Comparison of ENCODE assay signal across 9 mouse cellular contexts in genomic region chr5:24902835-24903234, GRCm38 (mm10).
DNase-seq lines count a peak whose midpoint lies in the region; ATAC-seq and TF ChIP-seq lines count a peak whose summit lies in the region.
"Had no signal": no experiment of that assay in that cellular context is flagged by ENCODE, and none has a peak within 500 bp of the region (broad histone marks: within the 10 kb centered on the region; RNA-seq: fewer than 3 reads in every experiment).

No protein-coding gene starts in this region.

- H3K9ac ChIP-seq in kidney, embryonic 14.5 days (ENCODE audit: low read depth, low read length) = no peak overlapping the region
- H3K9ac ChIP-seq: embryonic facial prominence, embryonic 13.5 days had no signal

- H3K4me2 ChIP-seq in kidney, embryonic 14.5 days (replicated peaks; ENCODE audit: low read depth, low read length) = no peak overlapping the region
- H3K4me2 ChIP-seq: embryonic facial prominence, embryonic 13.5 days had no signal

- no peak overlapping the region for H3K4me3 ChIP-seq in kidney, adult 2 months (ENCODE audit: insufficient read depth, low read depth, low read length)
- no peak overlapping the region for H3K4me3 ChIP-seq in kidney, embryonic 14.5 days (ENCODE audit: low read length)
- H3K4me3 ChIP-seq: embryonic facial prominence, embryonic 13.5 days had no signal

- no peak overlapping the region for H3K27ac ChIP-seq in kidney, adult 2 months (ENCODE audit: insufficient read depth, low read depth, low read length)
- no peak overlapping the region for H3K27ac ChIP-seq in kidney, embryonic 14.5 days (ENCODE audit: low read depth, low read length)
- H3K27ac ChIP-seq: embryonic facial prominence, embryonic 13.5 days had no signal

- ATAC-seq in kidney, embryonic 14.5 days (ENCODE audit: low FRiP score, low TSS enrichment) = no peak
- ATAC-seq in monocyte, adult 5-6 weeks (replicated peaks; ENCODE audit: insufficient number of reproducible peaks, low FRiP score, low TSS enrichment, poor library complexity, severe bottlenecking) = peak; percentile 59; the same call in 1 of the 2 replicates

- 0 out of 2 replicates have a peak, but pooled peaks cover 3% of the 10 kb centered on the region for H3K4me1 ChIP-seq in kidney, adult 2 months (ENCODE audit: control insufficient read depth, insufficient read depth, low read length)
- H3K4me1 ChIP-seq in kidney, embryonic 14.5 days (ENCODE audit: control insufficient read depth, insufficient read depth, low read length) = no peaks in the 10 kb centered on the region

- H3K9me3 ChIP-seq in kidney, embryonic 14.5 days (ENCODE audit: control insufficient read depth, low read length) = no peaks in the 10 kb centered on the region
- H3K9me3 ChIP-seq: embryonic facial prominence, embryonic 13.5 days had no signal

- H3K36me3 ChIP-seq in kidney, adult 2 months (ENCODE audit: control insufficient read depth, insufficient read depth, low read length) = no peaks in the 10 kb centered on the region
- peaks cover 3% of the 10 kb centered on the region; the same call in 1 of the 2 replicates for H3K36me3 ChIP-seq in kidney, embryonic 14.5 days (ENCODE audit: control insufficient read depth, insufficient read depth, low read length)

- 34% methylated on average over 4 of the region's 4 CpGs for WGBS in kidney, adult 2 months
- WGBS in kidney, embryonic 14.5 days = 33% methylated on average over 4 of the region's 4 CpGs

- TF ChIP-seq CTCF in kidney, adult 2 months (conservative IDR thresholded peaks at IDR 0.05; ENCODE audit: insufficient read depth, insufficient read length, low read depth, low read length) = peak; percentile 72

- TF ChIP-seq POLR2A in kidney, adult 2 months (IDR thresholded peaks at IDR 0.05; ENCODE audit: low read depth, low read length) = no peak

- H3K27me3 ChIP-seq in kidney, adult 2 months (replicated peaks; ENCODE audit: control insufficient read depth, insufficient read depth, low read length) = no peaks in the 10 kb centered on the region
- no peaks in the 10 kb centered on the region for H3K27me3 ChIP-seq in kidney, embryonic 14.5 days (ENCODE audit: control insufficient read depth, insufficient read depth, low read length)
- H3K27me3 ChIP-seq: embryonic facial prominence, embryonic 13.5 days had no signal

- DNase-seq in kidney, adult 2 months = peak; percentile 58
- peak; percentile 14 for DNase-seq in Muller cell, postnatal 12 days (ENCODE audit: inconsistent ontology term)
- peak; percentile 79 for DNase-seq in embryo, embryonic 10 days (ENCODE audit: low spot score)
- DNase-seq in kidney, adult 9 months = peak; percentile 47
- no peak for DNase-seq in ovary, postnatal 10 days (ENCODE audit: low spot score)
- DNase-seq in urinary bladder, adult 2 months (ENCODE audit: low spot score) = no peak

Comparison
In these comparisons a context has a peak if more than half of its experiments do, and no peak if none do; other contexts are left out.
1. DNase-seq: peak in kidney, adult 2 months (single experiment), Muller cell, postnatal 12 days (single experiment), embryo, embryonic 10 days (single experiment) and kidney, adult 9 months (single experiment); none in ovary, postnatal 10 days (single experiment) and urinary bladder, adult 2 months (single experiment).